Mouse (Mus musculus) MEL (cell line): ENCODE measurements around the gene Coasy. TPM values are rescaled to one million over a fixed set of nuclear protein-coding genes. Genes with fewer than 3 reads are reported as not detected.

Experiments used
- DNase-seq: peaks from one replicate; pipeline ENCODE4 v3.0.0; 2011; ENCODE audit warnings: low read depth, low spot score
- H3K27ac ChIP-seq: 2 replicates; pipeline ENCODE4 v1.5.1; 2012; ENCODE audit warnings: low read depth, mild to moderate bottlenecking, control low read depth, low read length, moderate library complexity; ENCODE audit not compliant: control insufficient read depth
- H3K27me3 ChIP-seq, 2 experiments: fragments of 150-350 bp in 1 of 2; sonication (generic) in 1 of 2; 2 replicates each; pipeline ENCODE4 v1.6.1; 2012; ENCODE audit warnings: low read length in 2 of 2, mild to moderate bottlenecking in 2 of 2, improper control_type of control experiment in 1 of 2, moderate library complexity in 1 of 2; ENCODE audit not compliant: insufficient read depth in 2 of 2, control insufficient read depth in 1 of 2
- H3K36me3 ChIP-seq, 2 experiments: 2 replicates each; pipeline ENCODE4 v1.6.1; 2012 to 2014; ENCODE audit warnings: low read length in 2 of 2, improper control_type of control experiment in 1 of 2, inconsistent platforms in 1 of 2, mild to moderate bottlenecking in 1 of 2; ENCODE audit not compliant: insufficient read depth in 2 of 2, control insufficient read depth in 1 of 2
- H3K4me1 ChIP-seq, 2 experiments: fragments of 150-350 bp in 1 of 2; sonication (generic) in 1 of 2; 2 replicates each; pipeline ENCODE4 v1.6.1; 2012; ENCODE audit warnings: low read length in 2 of 2, improper control_type of control experiment in 1 of 2, mild to moderate bottlenecking in 1 of 2; ENCODE audit not compliant: insufficient read depth in 2 of 2, control insufficient read depth in 1 of 2
- H3K4me3 ChIP-seq, 2 experiments: fragments of 150-350 bp in 1 of 2; sonication (generic) in 1 of 2; 2 replicates each; pipeline ENCODE4 v1.5.1; 2012; ENCODE audit warnings: low read depth in 2 of 2, low read length in 2 of 2, mild to moderate bottlenecking in 2 of 2, moderate library complexity in 2 of 2, control low read depth in 1 of 2, improper control_type of control experiment in 1 of 2; ENCODE audit not compliant: control insufficient read depth in 1 of 2, insufficient read depth in 1 of 2
- H3K79me2 ChIP-seq: 2 replicates; pipeline ENCODE4 v1.6.1; 2012; ENCODE audit warnings: mild to moderate bottlenecking, low read length, moderate library complexity; ENCODE audit not compliant: control insufficient read depth, poor library complexity, insufficient read depth
- H3K9ac ChIP-seq: 2 replicates; pipeline ENCODE4 v1.6.1; 2012; ENCODE audit warnings: low read depth, mild to moderate bottlenecking, control low read depth, low read length, moderate library complexity; ENCODE audit not compliant: control insufficient read depth, poor library complexity, severe bottlenecking
- H3K9me3 ChIP-seq: fragments of 150-350 bp; sonication (generic); replicated peaks from 2 replicates; pipeline ENCODE4 v1.6.1; 2012; ENCODE audit warnings: mild to moderate bottlenecking, low read length, improper control_type of control experiment, moderate library complexity; ENCODE audit not compliant: insufficient read depth
- BHLHE40 ChIP-seq: IDR thresholded peaks from 2 replicates; pipeline ENCODE4 v1.6.1; 2012; ENCODE audit warnings: low read depth, mild to moderate bottlenecking, inconsistent platforms, low read length, improper control_type of control experiment, borderline replicate concordance
- CHD2 ChIP-seq: IDR thresholded peaks from 2 replicates; pipeline ENCODE4 v1.6.1; 2011; ENCODE audit warnings: low read length, improper control_type of control experiment
- CTCF ChIP-seq, 3 experiments: IDR thresholded peaks in 2 of 3; conservative IDR thresholded peaks in 1 of 3; 2 replicates each; pipeline ENCODE4 v1.5.1; 2011 to 2012; ENCODE audit warnings: low read length in 3 of 3, low read depth in 2 of 3, mild to moderate bottlenecking in 2 of 3, improper control_type of control experiment in 1 of 3, inconsistent platforms in 1 of 3, mixed read lengths in 1 of 3, moderate library complexity in 1 of 3; ENCODE audit not compliant: control insufficient read depth in 1 of 3, insufficient read depth in 1 of 3, poor library complexity in 1 of 3, severe bottlenecking in 1 of 3
- EP300 ChIP-seq, 2 experiments: IDR thresholded peaks; 2 replicates each; pipeline ENCODE4 v1.6.1; 2011; ENCODE audit warnings: improper control_type of control experiment in 2 of 2, low read length in 2 of 2, low read depth in 1 of 2, mild to moderate bottlenecking in 1 of 2
- JUND ChIP-seq: IDR thresholded peaks from 2 replicates; pipeline ENCODE4 v1.6.1; 2011; ENCODE audit warnings: low read depth, mild to moderate bottlenecking, improper control_type of control experiment, low read length
- MAX ChIP-seq: IDR thresholded peaks from 2 replicates; pipeline ENCODE4 v1.6.1; 2011; ENCODE audit warnings: low read length, improper control_type of control experiment
- MAZ ChIP-seq: IDR thresholded peaks from 2 replicates; pipeline ENCODE4 v1.6.1; 2012; ENCODE audit warnings: low read depth, mild to moderate bottlenecking, inconsistent platforms, low read length, improper control_type of control experiment
- MEF2A ChIP-seq: IDR thresholded peaks from 2 replicates; pipeline ENCODE4 v1.6.1; 2014; ENCODE audit warnings: low read depth, mild to moderate bottlenecking, inconsistent platforms, low read length, improper control_type of control experiment; ENCODE audit not compliant: poor library complexity, insufficient replicate concordance, severe bottlenecking; ENCODE audit errors: extremely low read depth
- MYB ChIP-seq: IDR thresholded peaks from 2 replicates; pipeline ENCODE4 v1.6.1; 2011; ENCODE audit warnings: mild to moderate bottlenecking, low read depth, low read length, improper control_type of control experiment
- MYC ChIP-seq: IDR thresholded peaks from 2 replicates; pipeline ENCODE4 v1.6.1; 2011; ENCODE audit warnings: low read depth, mild to moderate bottlenecking, low read length, improper control_type of control experiment, moderate library complexity
- NELFE ChIP-seq: IDR thresholded peaks from 2 replicates; pipeline ENCODE4 v1.6.1; 2011; ENCODE audit warnings: low read depth, low read length, improper control_type of control experiment
- POLR2AphosphoS2 ChIP-seq: IDR thresholded peaks from 2 replicates; pipeline ENCODE4 v1.6.1; 2011; ENCODE audit warnings: low read length, improper control_type of control experiment
- POLR2AphosphoS5 ChIP-seq: IDR thresholded peaks from 2 replicates; pipeline ENCODE4 v1.6.1; 2012; ENCODE audit warnings: low read depth, borderline replicate concordance, mild to moderate bottlenecking, inconsistent platforms, low read length, moderate library complexity, mixed read lengths
- RAD21 ChIP-seq: IDR thresholded peaks from 2 replicates; pipeline ENCODE4 v1.6.1; 2011; ENCODE audit warnings: mild to moderate bottlenecking, low read depth, low read length, improper control_type of control experiment
- RCOR1 ChIP-seq: IDR thresholded peaks from 2 replicates; pipeline ENCODE4 v1.6.1; 2012; ENCODE audit warnings: low read depth, mild to moderate bottlenecking, inconsistent platforms, low read length, improper control_type of control experiment
- SMC3 ChIP-seq: IDR thresholded peaks from 2 replicates; pipeline ENCODE4 v1.6.1; 2011; ENCODE audit warnings: low read depth, low read length, improper control_type of control experiment
- TCF12 ChIP-seq: IDR thresholded peaks from 2 replicates; pipeline ENCODE4 v1.6.1; 2014; ENCODE audit warnings: low read depth, mild to moderate bottlenecking, inconsistent platforms, low read length, improper control_type of control experiment, moderate library complexity
- USF2 ChIP-seq, 2 experiments: IDR thresholded peaks; 2 replicates each; pipeline ENCODE4 v1.6.1; 2011 to 2012; ENCODE audit warnings: improper control_type of control experiment in 2 of 2, low read length in 2 of 2, borderline replicate concordance in 1 of 2, inconsistent platforms in 1 of 2, low read depth in 1 of 2, mild to moderate bottlenecking in 1 of 2; ENCODE audit not compliant: insufficient read depth in 1 of 2
- ZC3H11A ChIP-seq: IDR thresholded peaks from 2 replicates; pipeline ENCODE4 v1.6.1; 2012; ENCODE audit warnings: low read depth, mild to moderate bottlenecking, inconsistent platforms, low read length, improper control_type of control experiment
- ZKSCAN1 ChIP-seq: IDR thresholded peaks from 2 replicates; pipeline ENCODE4 v1.6.1; 2012; ENCODE audit warnings: low read depth, mild to moderate bottlenecking, inconsistent platforms, low read length, improper control_type of control experiment, moderate library complexity
- ZNF384 ChIP-seq: IDR thresholded peaks from 2 replicates; pipeline ENCODE4 v1.6.1; 2012; ENCODE audit warnings: low read depth, mild to moderate bottlenecking, inconsistent platforms, low read length, improper control_type of control experiment
- polyA plus RNA-seq, 2 experiments: library from polyadenylated mRNA; stranded (reverse) in 1 of 2; unstranded in 1 of 2; fragments of >175 nt in 1 of 2; fragments of >200 nt in 1 of 2; gene quantifications; 2 replicates each; pipeline versions ENCODE4 v1.2.1 to v1.2.4; 2012; ENCODE audit warnings: low replicate concordance in 2 of 2, low read depth in 1 of 2; ENCODE audit not compliant: insufficient read length in 2 of 2, insufficient read depth in 1 of 2, missing spikeins in 1 of 2
- total RNA-seq: library from RNA; depleted of rRNA; stranded (reverse); fragments of 300-350 nt; gene quantifications from 2 replicates; pipeline ENCODE4 v1.2.3, GENCODE M21; 2012

The Coasy gene
- total and polyA plus RNA-seq, 3 experiments, result 34.8 to 44.2 TPM; not detected in 1

GRCm38 (mm10) chr11:101053974-101054373 is 28.4 kb upstream of the Coasy start:
- Histone ChIP-seq H3K36me3 (no peaks in the 10 kb centered on the region), H3K4me3 (no peak overlapping the region), H3K79me2 (no peaks in the 10 kb centered on the region), H3K4me1 (no peaks in the 10 kb centered on the region), H3K27me3 (no peaks in the 10 kb centered on the region), H3K27ac (no peak overlapping the region), H3K9ac (no peak overlapping the region), H3K9me3 (no peaks in the 10 kb centered on the region)
- peak; percentile 70 to 87 (median 83) for TF ChIP-seq CTCF (IDR thresholded peaks at IDR 0.05 in 2 of 3, conservative IDR thresholded peaks at IDR 0.05 in 1 of 3; ENCODE audit: control insufficient read depth in 1 of 3, insufficient read depth in 1 of 3, low read depth in 2 of 3, low read length in 3 of 3, poor library complexity in 1 of 3, severe bottlenecking in 1 of 3)
- TF ChIP-seq POLR2AphosphoS2, result no peak
- no peak for TF ChIP-seq NELFE
- TF ChIP-seq MAZ, result no peak
- TF ChIP-seq MYC, result 0 out of 2 replicates have a peak, but pooled peaks have one; percentile 45
- TF ChIP-seq BHLHE40, result no peak
- TF ChIP-seq RAD21, result peak; percentile 84
- TF ChIP-seq SMC3, result peak; percentile 74
- no peak for TF ChIP-seq ZKSCAN1
- TF ChIP-seq MYB, result no peak
- TF ChIP-seq EP300 (IDR thresholded peaks at IDR 0.05; ENCODE audit: low read depth in 1 of 2, low read length in 2 of 2), result no peak
- peak; percentile 47; the same call in 1 of the 2 replicates for TF ChIP-seq ZNF384
- TF ChIP-seq CHD2, result no peak
- TF ChIP-seq ZC3H11A, result peak; percentile 76
- TF ChIP-seq RCOR1, result no peak
- DNase-seq, result peak; percentile 67

GRCm38 (mm10) chr11:101055418-101055817 is 26.9 kb upstream of the Coasy start:
- no peak for DNase-seq
- no peak overlapping the region for H3K27ac ChIP-seq
- H3K9me3 ChIP-seq, result no peaks in the 10 kb centered on the region
- no peaks in the 10 kb centered on the region for H3K36me3 ChIP-seq
- H3K79me2 ChIP-seq, result no peaks in the 10 kb centered on the region
- H3K9ac ChIP-seq, result no peak overlapping the region
- H3K4me3 ChIP-seq, result no peak overlapping the region
- no peaks in the 10 kb centered on the region for H3K4me1 ChIP-seq
- no peaks in the 10 kb centered on the region for H3K27me3 ChIP-seq
- TF ChIP-seq POLR2AphosphoS5, result no peak
- TF ChIP-seq MYC, result no peak
- TF ChIP-seq SMC3, result no peak
- TF ChIP-seq TCF12, result no peak
- no peak for TF ChIP-seq JUND
- no peak for TF ChIP-seq USF2 (IDR thresholded peaks at IDR 0.05; ENCODE audit: borderline replicate concordance in 1 of 2, insufficient read depth in 1 of 2, low read depth in 1 of 2, low read length in 2 of 2)
- TF ChIP-seq MEF2A, result no peak
- TF ChIP-seq POLR2AphosphoS2, result no peak
- no peak for TF ChIP-seq MAX
- no peak for TF ChIP-seq ZC3H11A
- no peak for TF ChIP-seq MAZ
- TF ChIP-seq RAD21, result no peak
- TF ChIP-seq, all 39 proteins: peak for 0
